Mouse (Mus musculus) T-helper 1 cell (primary cell): ENCODE data around the gene Il13.

Experiments used
- in situ Hi-C: fragments of 300-600 bp; cut with MboI, MseI; formaldehyde crosslinking; loops from one replicate; pipeline ENCODE4 v1.15.1; 2025; ENCODE audit warnings: high pct_unique_total_duplicates

The Il13 gene

GRCm38 (mm10) chr11:53634556-53634955 is at the start of gene Il13:
TSS of gene Il13 (minus strand) at chr11:53634702.
- in situ Hi-C loops: no loop called here

GRCm38 (mm10) chr11:53682994-53683530 is 48.6 kb upstream of the Il13 start:
- in situ Hi-C loops: loop anchor here (10.0 kb wide), 1 partner anchor 298 kb away; no protein-coding TSS in a partner anchor

- in situ Hi-C loops: loop anchor here (10.0 kb wide), 1 partner anchor 297 kb away; no protein-coding TSS in a partner anchor
Observed at GRCm38 (mm10) chr11:53682170-53682569, 47.7 kb upstream of the Il13 start.

GRCm38 (mm10) chr11:53681686-53682085 is 47.2 kb upstream of the Il13 start:
- in situ Hi-C loops: loop anchor here (10.0 kb wide), 1 partner anchor 297 kb away; no protein-coding TSS in a partner anchor

GRCm38 (mm10) chr11:53680141-53680540 is 45.6 kb upstream of the Il13 start:
- in situ Hi-C loops: loop anchor here (10.0 kb wide), 1 partner anchor 295 kb away; no protein-coding TSS in a partner anchor

GRCm38 (mm10) chr11:53671414-53671813 is 36.9 kb upstream of the Il13 start:
- in situ Hi-C loops: no loop called here

GRCm38 (mm10) chr11:53664091-53664490 is 29.6 kb upstream of the Il13 start:
- in situ Hi-C loops: no loop called here

- in situ Hi-C loops: no loop called here
Observed at GRCm38 (mm10) chr11:53662794-53663674, 28.5 kb upstream of the Il13 start.

GRCm38 (mm10) chr11:53657828-53658227 is 23.3 kb upstream of the Il13 start:
- in situ Hi-C loops: no loop called here

- in situ Hi-C loops: no loop called here
Observed at GRCm38 (mm10) chr11:53657381-53657780, 22.9 kb upstream of the Il13 start.

GRCm38 (mm10) chr11:53656558-53657202 is 22.2 kb upstream of the Il13 start:
- in situ Hi-C loops: no loop called here

- in situ Hi-C loops: no loop called here
Observed at GRCm38 (mm10) chr11:53655043-53655442, 20.5 kb upstream of the Il13 start.

- in situ Hi-C loops: no loop called here
Observed at GRCm38 (mm10) chr11:53652427-53652826, 17.9 kb upstream of the Il13 start.

GRCm38 (mm10) chr11:53651441-53651840 is 16.9 kb upstream of the Il13 start:
- in situ Hi-C loops: no loop called here

- in situ Hi-C loops: no loop called here
Observed at GRCm38 (mm10) chr11:53644017-53644416, 9.5 kb upstream of the Il13 start.

- in situ Hi-C loops: no loop called here
Observed at GRCm38 (mm10) chr11:53642744-53643279, 8.3 kb upstream of the Il13 start.

GRCm38 (mm10) chr11:53637803-53638260 is 3.3 kb upstream of the Il13 start:
- in situ Hi-C loops: no loop called here

GRCm38 (mm10) chr11:53637046-53637802 is 2.7 kb upstream of the Il13 start:
- in situ Hi-C loops: no loop called here

- in situ Hi-C loops: no loop called here
Observed at GRCm38 (mm10) chr11:53636183-53636646, 1.7 kb upstream of the Il13 start.

GRCm38 (mm10) chr11:53635590-53636182 is 1.2 kb upstream of the Il13 start:
- in situ Hi-C loops: no loop called here

GRCm38 (mm10) chr11:53633644-53634043 is 858 bp downstream of the Il13 start:
- in situ Hi-C loops: no loop called here
